ENCODE assay signal across 28 mouse cellular contexts in genomic region chr6:66428370-66428769, GRCm38 (mm10).
DNase-seq lines count a peak whose midpoint lies in the region; ATAC-seq lines count a peak whose summit lies in the region.
"Had no signal": no experiment of that assay in that cellular context is flagged by ENCODE, and none has a peak within 500 bp of the region (broad histone marks: within the 10 kb centered on the region; RNA-seq: fewer than 3 reads in every experiment).

No protein-coding gene starts in this region.

- no peak overlapping the region for H3K9ac ChIP-seq in embryonic facial prominence, embryonic 14.5 days (ENCODE audit: low read depth, low read length)
- no peak overlapping the region for H3K9ac ChIP-seq in heart, embryonic 15.5 days
- H3K9ac ChIP-seq: embryonic facial prominence, embryonic 13.5 days; forebrain, embryonic 13.5 days; hindbrain, embryonic 12.5 days; hindbrain, embryonic 15.5 days had no signal

- WGBS in embryonic facial prominence, embryonic 14.5 days = 47% methylated on average over 4 of the region's 4 CpGs
- 66% methylated on average over 4 of the region's 4 CpGs for WGBS in embryonic facial prominence, embryonic 10.5 days
- 27% methylated on average over 4 of the region's 4 CpGs for WGBS in heart, embryonic 15.5 days

- intact Hi-C loops in left cerebral cortex, postnatal 36 days (cut with DNase I) = no loop called here

- no peak overlapping the region for H3K4me2 ChIP-seq in embryonic facial prominence, embryonic 14.5 days (ENCODE audit: low read depth, low read length)
- H3K4me2 ChIP-seq in heart, embryonic 15.5 days = no peak overlapping the region
- H3K4me2 ChIP-seq: embryonic facial prominence, embryonic 13.5 days; forebrain, embryonic 13.5 days; hindbrain, embryonic 12.5 days; hindbrain, embryonic 15.5 days had no signal

- peaks cover 9% of the 10 kb centered on the region; the same call in 1 of the 2 replicates for H3K9me3 ChIP-seq in embryonic facial prominence, embryonic 14.5 days (ENCODE audit: control insufficient read depth, low read length)
- H3K9me3 ChIP-seq in embryonic facial prominence, embryonic 10.5 days = no peaks in the 10 kb centered on the region
- peaks cover 4% of the 10 kb centered on the region; the same call in 1 of the 2 replicates for H3K9me3 ChIP-seq in heart, embryonic 15.5 days (replicated peaks)
- H3K9me3 ChIP-seq: heart, embryonic 10.5 days had no signal

- H3K27me3 ChIP-seq in embryonic facial prominence, embryonic 14.5 days (replicated peaks; ENCODE audit: control insufficient read depth, insufficient read depth, low read length) = no peaks in the 10 kb centered on the region
- no peaks in the 10 kb centered on the region for H3K27me3 ChIP-seq in embryonic facial prominence, embryonic 10.5 days (replicated peaks; ENCODE audit: low read depth, poor library complexity, severe bottlenecking)
- H3K27me3 ChIP-seq in heart, embryonic 15.5 days = no peaks in the 10 kb centered on the region
- H3K27me3 ChIP-seq: CH12.LX; embryonic facial prominence, embryonic 13.5 days; forebrain, embryonic 13.5 days; hindbrain, embryonic 12.5 days; hindbrain, embryonic 15.5 days had no signal

- H3K36me3 ChIP-seq in embryonic facial prominence, embryonic 14.5 days (ENCODE audit: control insufficient read depth, insufficient read depth, low read length) = no peaks in the 10 kb centered on the region
- no peaks in the 10 kb centered on the region for H3K36me3 ChIP-seq in embryonic facial prominence, embryonic 10.5 days (replicated peaks)
- H3K36me3 ChIP-seq in heart, embryonic 15.5 days = no peaks in the 10 kb centered on the region
- H3K36me3 ChIP-seq: embryonic facial prominence, embryonic 13.5 days; forebrain, embryonic 10.5 days; G1E; heart, embryonic 10.5 days; hindbrain, embryonic 12.5 days; hindbrain, embryonic 15.5 days had no signal

- no peak overlapping the region for H3K4me3 ChIP-seq in embryonic facial prominence, embryonic 14.5 days (ENCODE audit: low read depth, low read length)
- no peak overlapping the region for H3K4me3 ChIP-seq in embryonic facial prominence, embryonic 10.5 days
- no peak overlapping the region for H3K4me3 ChIP-seq in heart, embryonic 15.5 days
- H3K4me3 ChIP-seq: embryonic facial prominence, embryonic 13.5 days; forebrain, embryonic 10.5 days; forebrain, embryonic 13.5 days; gastrocnemius, adult 2 months; heart, embryonic 10.5 days; hindbrain, embryonic 12.5 days; hindbrain, embryonic 15.5 days had no signal

- no peaks in the 10 kb centered on the region for H3K4me1 ChIP-seq in embryonic facial prominence, embryonic 14.5 days (ENCODE audit: control insufficient read depth, insufficient read depth, low read length)
- peaks cover 3% of the 10 kb centered on the region; the same call in 1 of the 2 replicates for H3K4me1 ChIP-seq in embryonic facial prominence, embryonic 10.5 days
- H3K4me1 ChIP-seq in heart, embryonic 15.5 days (replicated peaks) = peaks cover 4% of the 10 kb centered on the region
- H3K4me1 ChIP-seq: embryonic facial prominence, embryonic 13.5 days; forebrain, embryonic 13.5 days; hindbrain, embryonic 12.5 days; hindbrain, embryonic 15.5 days had no signal

- no peak overlapping the region for H3K27ac ChIP-seq in embryonic facial prominence, embryonic 14.5 days (replicated peaks; ENCODE audit: low read depth, low read length)
- H3K27ac ChIP-seq in embryonic facial prominence, embryonic 10.5 days (replicated peaks) = no peak overlapping the region
- H3K27ac ChIP-seq in heart, embryonic 15.5 days = no peak overlapping the region
- H3K27ac ChIP-seq: embryonic facial prominence, embryonic 13.5 days; forebrain, embryonic 10.5 days; forebrain, embryonic 13.5 days; gastrocnemius, adult 2 months; heart, embryonic 10.5 days; hindbrain, embryonic 12.5 days; hindbrain, embryonic 15.5 days had no signal

- peak; percentile 65; the same call in 1 of the 2 replicates for ATAC-seq in embryonic facial prominence, embryonic 14.5 days (ENCODE audit: low read depth)
- peak; percentile 31; the same call in 1 of the 2 replicates for ATAC-seq in heart, embryonic 15.5 days (replicated peaks; ENCODE audit: insufficient number of reproducible peaks, insufficient read depth, low FRiP score, low read depth)
- ATAC-seq: forebrain, embryonic 13.5 days; forebrain, embryonic 16.5 days; intestine, postnatal 0 days had no signal

- DNase-seq in embryonic facial prominence, embryonic 14.5 days (ENCODE audit: low spot score) = no peak
- no peak for DNase-seq in embryonic facial prominence, embryonic 10.5 days (ENCODE audit: low spot score)
- DNase-seq in heart, adult 18-20 months = no peak
- DNase-seq in Muller cell, postnatal 12 days (ENCODE audit: inconsistent ontology term) = peak; percentile 63
- DNase-seq in forelimb bud, embryonic 11.5 days (ENCODE audit: low read depth, low spot score) = peak; percentile 42
- DNase-seq in thymus, postnatal 25 days = no peak
- no peak for DNase-seq in left cerebral cortex, postnatal 36 days (ENCODE audit: low spot score in 2 of 2)
- DNase-seq: adrenal gland, adult 2 months; B cell, adult 2 months; cerebellum, adult 11-12 months; cerebellum, adult 8-10 months; cerebellum, postnatal 10 days; cerebellum, postnatal 36 days; gastrocnemius, adult 2 months; gastrocnemius, postnatal 14 days; heart, adult 11 months; heart, postnatal 14 days had no signal

Comparison
In these comparisons a context has a peak if more than half of its experiments do, and no peak if none do; other contexts are left out.
1. DNase-seq: peak in Muller cell, postnatal 12 days (single experiment) and forelimb bud, embryonic 11.5 days (single experiment); none in embryonic facial prominence, embryonic 14.5 days (single experiment), embryonic facial prominence, embryonic 10.5 days (single experiment), heart, adult 18-20 months (0 of 2), thymus, postnatal 25 days (single experiment) and left cerebral cortex, postnatal 36 days (0 of 2).